Mouse (Mus musculus) B cell, adult 2 months (primary cell): ENCODE measurements around the gene Mrpl23.

Experiments
- DNase-seq, 2 experiments: peaks; one replicate each; pipeline ENCODE4 v3.0.0; 2022

The Mrpl23 gene

DNA sequence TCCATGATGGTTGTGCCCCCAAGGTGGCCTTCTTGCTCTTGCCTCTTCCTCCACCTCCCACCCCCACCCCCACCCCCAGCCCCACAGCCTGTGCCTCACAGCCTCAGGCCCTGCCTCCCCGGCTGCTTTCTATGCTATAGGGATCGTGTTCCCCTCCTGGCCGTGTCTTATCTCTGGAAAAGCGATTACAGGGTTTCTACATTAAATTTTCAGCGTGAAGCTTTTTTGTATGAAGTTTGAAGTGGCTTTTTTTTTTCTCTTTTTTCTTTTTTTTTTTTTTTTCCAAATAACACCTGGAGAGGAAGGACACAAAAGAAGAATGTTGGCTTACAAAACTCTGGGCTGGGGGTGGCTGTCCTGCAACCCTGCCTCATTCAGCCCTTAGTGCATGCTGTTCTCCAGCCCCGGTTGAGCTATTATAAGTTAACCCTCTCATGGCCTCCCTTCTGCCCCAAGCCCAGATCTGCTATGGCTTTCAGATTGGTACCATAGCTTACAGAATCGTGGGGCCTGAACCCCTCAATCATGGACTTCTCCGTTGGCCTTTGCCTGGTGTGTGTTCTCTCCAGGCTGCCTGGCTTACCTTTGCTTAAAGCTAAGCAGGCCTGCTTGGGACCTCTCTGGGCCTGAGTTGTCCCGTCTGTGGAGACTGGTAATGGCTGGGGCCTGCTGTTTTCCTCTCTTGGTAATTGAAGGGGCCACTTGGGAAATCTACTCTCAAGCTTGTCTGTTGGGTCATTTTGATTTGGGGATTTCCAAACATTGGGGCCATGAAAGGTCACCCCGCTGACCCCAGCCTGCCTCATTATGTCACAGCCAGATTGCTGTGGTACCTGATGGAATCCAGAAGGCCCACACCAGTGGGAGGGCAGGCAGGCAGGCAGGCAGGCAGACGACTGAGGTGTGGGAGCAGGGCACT, 21.2 kb downstream of the Mrpl23 start:
- no peak for DNase-seq

DNA sequence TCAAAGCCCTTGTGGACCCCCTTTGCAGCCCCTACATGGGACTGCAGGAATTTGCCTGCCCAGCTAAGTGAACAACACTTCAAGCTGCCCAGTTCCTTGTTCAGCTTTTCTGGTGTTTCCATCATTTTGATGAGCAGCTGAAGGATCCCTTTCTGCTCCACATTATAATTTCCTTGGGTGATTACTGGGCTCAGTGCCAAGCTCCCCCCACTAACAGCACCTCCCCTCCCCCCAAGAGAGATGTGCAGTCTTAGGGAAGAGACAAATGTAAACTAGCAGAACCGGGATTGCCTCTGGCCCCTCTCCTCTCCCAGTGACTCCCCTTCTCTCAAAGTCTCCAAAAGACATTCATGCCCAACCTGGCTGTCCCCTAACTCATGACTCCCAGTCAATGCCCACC, 22.1 kb downstream of the Mrpl23 start:
- DNase-seq, result no peak

DNA sequence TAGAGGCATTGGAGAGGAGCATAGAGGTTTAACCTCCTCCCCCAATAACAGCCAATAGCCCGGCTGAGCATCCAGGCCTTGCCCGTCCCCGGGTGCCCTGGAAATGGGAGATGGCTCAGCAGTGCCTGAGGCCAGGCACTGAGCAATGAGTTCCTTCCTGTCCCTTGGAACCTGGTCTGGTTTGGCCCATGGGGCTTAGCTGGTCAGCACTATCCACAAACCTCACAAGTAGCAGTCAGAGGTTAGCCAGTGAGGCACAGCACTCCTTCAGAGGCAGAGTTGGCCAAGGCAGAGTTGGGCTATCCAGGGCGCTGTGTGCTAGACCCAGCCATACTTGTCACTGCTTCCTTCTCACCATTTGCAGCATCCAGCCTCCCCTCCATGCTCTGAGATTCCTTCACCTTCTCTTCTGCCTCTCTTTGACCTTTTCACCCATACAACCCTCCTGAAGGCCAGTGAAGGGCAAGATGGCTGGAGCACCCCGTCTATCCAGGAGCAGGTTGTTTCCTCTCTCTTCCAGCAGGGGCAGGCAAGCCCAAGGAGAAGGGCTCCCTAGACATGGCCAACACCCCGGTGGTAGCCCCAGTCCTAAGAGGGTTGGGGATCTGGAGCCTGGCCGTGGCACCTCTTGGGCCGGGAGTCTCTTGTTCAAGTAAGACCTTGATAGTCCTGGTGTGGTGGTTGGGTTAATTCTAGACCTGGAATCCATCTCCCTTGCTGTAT, 23.0 kb downstream of the Mrpl23 start:
- DNase-seq, result no peak

DNA sequence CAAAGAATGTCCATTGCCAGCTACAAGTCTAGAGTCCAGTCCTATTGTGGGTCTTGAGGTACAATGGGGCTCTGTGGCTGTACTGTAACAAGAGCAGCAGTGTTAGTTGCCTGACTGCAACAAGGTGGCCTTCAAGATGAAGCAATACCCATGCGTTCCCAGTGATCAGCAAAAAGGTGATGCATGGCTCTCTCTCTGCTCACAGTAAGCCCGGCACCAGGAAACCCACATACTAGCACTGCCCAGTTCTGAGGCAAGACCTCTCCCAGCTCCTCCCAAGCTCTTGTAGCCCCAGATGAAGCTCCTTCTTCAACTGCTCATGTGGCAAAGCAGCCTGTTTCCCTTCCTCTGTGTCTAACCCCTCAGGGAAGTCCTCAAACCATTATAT, 23.6 kb downstream of the Mrpl23 start:
- no peak for DNase-seq

DNA sequence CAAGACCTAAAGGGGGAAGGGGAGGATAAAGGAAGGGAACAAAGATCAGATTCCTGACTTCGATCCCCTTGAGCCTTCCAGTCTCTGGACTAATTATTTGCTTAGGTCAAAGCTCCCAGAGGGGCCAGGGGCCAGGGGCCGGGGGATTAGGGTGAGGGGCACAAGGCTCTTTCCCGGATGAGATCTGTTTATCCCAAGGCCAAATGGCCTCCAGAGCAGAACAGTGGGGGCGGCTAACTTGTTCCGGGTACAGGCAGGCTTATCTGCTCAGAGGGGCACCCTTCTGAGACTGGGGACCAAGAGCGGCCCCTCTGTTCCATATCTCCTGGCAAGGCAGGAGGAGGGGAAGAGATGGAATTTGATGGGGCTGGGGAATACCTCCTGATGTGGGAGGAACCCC, 25.2 kb downstream of the Mrpl23 start:
- DNase-seq, result no peak

DNA sequence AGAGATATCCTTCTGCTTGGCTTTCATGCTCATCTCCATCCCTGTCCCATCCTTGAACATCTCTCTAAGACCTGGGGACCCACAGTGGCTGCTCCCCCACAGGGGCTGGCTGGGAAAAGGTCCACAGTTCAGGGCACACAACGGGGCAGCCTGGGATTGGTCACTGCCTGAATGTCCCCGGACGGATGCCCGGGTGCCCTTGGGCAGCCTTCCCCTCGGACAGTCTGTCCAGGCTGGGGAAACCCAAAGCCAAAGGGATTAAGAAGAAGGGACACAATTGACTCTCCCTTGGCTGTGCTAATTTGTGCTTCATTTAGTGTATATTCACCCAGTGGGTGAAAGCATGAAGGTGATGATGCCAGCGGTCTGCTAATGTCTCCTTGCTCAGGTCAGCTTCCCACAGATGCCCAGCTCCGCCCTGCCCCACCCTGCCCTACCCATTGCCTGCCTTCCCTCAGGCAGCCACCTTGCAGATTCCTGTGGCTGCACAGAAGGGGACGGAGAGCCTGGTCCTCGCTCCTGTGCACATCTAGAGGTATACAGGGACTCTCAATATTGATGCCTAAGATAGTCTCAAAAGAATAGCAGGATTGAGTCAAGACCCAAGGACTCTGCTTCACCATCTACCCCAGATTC, 26.1 kb downstream of the Mrpl23 start:
- no peak for DNase-seq

DNA sequence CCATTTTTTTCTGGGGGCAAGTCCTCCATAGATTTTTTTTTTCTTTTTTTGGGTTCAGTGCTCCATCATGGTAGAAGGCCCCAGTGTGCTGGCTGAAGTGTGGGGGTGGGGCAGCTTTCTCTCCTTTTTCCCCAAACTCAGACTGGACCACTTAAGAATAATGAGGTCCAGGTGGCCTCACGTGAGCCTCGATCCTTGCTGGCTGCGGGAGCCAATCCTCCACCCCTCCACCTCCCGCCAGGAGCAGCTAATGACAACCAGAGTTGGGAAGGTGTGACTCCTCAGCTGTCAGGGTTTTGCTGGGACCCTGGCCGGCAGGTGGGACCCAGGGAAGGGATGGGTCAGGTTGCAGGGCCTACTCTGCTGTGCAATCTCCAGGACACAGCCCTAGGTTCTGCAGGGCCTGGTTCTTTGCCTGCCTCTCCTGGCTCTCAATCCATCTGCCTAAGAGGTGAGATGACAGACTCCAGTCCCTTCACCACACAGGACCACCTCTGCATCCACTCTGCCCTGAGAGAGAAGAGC, 27.2 kb downstream of the Mrpl23 start:
- DNase-seq, result no peak

DNA sequence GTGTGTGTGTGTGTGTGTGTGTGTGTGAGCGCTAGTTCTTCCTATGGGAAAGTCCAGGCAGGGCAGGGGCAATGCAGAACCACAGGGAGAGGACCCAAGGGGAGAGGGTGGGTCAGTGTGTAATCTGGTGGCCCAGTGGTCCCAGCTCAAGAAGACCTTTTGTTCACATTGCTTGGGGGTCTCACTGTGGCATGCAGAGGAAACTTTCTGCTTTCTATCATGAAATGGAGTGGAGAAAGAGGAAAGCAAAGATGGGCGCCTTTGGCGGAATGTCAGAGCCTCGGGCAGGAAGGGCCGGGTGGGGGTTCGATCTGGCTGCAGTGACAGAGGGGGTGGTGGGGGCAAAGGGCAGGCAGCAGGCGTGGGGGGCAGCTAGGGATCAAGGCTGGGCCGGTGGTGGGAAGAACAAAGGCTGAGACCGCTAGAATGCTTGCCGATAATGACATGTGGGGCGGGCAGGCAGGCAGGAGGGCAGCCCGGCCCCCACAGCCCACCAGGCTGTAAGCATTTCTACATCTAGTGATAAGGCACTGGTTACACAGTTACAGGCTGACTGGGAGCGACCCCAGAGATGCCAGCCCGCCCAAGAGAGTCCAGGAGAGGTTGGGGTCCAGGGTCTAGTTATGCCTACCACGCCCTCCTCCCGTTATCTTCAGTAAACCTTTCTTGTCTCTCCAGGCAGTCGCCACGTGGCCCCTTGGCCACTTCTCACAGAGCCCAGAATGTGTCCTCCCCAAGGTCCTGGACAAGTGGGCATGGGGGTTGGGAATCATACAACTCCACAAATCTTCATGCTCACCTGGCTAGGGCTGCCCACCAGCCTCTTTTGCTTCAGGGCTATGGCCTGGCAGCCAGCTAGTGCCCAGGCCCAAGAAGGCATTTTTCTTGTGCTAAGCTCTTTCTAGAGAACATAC, 28.7 kb downstream of the Mrpl23 start:
- no peak for DNase-seq

DNA sequence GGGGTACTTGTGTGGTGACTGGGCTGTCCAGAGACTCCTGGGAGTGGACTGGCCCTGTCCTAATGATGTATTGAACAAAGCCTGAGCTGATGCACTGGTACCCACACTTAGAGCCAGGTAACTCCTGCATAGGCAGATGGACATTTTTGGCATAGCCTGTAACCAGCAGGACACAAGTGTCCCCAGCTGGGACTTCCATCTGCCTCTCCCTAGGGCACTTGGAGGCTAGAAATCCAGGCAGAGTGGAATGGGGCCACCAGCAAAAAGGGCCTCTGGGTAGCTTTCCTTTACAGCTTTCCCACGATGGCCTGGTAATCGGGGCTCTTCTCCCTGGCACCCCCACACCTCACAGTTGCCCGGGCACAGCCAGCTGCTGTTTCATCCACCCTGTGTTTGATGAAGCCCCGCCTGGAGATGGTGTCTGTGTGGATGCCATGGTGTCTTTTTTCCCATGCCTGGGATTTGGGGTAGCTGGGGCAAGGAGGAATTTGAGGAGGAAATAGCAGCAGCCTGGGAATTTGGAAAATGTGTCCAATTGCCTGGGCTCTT, 29.4 kb downstream of the Mrpl23 start:
- DNase-seq, result no peak

DNA sequence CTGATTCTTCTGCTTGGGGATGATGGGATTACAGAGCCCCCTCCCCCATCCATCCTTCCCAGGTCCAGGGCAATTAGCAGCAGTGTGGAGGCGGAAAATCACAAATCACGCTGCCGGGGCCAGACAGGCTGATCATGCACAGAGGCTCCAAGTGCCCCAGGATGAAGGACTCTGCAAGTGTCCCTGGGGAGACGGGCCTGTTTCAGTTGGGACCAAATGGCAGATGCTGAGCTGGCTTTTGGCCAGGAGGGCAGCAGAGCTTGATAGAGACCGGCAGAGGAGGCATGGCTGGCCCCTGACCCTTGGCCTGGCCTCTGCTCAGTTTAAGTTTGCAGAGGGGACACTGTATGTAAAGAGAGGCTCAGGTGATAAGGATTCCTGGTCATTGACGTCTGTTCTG, 30.7 kb downstream of the Mrpl23 start:
- no peak for DNase-seq

DNA sequence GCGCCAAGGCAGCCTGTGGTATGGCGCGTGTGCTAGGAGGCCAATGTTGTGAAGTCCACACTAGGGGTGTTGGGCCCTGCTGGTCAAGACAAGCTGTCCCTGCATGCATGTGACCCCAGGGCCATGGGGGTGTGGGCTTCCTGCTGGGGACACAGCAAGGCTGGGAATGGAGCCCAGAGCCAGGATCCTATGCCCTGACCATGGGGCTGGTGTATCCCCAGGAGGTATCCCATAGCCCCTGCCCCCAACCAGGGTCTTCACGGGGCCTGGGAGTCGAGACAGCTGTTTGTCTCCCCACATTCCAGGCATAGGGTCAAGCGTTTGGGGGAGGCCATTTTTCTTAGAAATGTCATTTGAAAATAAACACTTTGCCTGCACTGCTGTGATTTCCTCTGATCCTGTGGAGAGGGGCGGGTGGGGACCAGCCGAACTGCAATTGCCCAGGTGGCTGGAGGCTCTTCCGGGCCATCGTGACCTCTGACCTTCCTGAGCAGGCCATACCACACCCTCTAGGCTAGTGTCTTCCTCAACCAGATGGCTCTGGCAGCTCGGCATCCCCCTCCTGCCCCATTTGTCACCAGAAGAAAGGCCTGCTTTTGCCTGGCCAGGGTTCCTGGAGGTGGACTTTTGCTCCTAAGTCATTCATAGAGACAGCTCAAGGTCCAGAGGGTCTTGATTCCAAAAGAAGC, 32.6 kb downstream of the Mrpl23 start:
- no peak for DNase-seq

DNA sequence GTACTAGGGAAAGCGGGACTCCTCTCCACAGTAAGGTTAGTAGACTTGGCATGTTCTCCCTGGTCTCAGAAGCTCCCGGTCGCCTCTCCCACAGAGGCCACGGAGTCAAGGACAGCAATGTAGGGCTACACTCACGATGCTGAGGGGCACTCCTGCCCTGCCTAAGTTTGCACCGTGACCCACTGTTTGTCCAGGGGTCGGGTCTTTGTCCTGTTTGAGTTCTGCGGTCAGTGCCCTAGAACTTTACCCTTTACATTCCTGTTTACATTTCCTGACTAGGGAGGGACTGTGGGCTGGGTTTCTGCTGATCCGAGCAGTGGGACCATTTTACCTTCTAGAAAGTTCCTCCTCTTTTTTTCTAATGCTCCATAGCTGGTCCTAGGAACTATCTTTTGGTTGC, 34.0 kb downstream of the Mrpl23 start:
- no peak for DNase-seq

DNA sequence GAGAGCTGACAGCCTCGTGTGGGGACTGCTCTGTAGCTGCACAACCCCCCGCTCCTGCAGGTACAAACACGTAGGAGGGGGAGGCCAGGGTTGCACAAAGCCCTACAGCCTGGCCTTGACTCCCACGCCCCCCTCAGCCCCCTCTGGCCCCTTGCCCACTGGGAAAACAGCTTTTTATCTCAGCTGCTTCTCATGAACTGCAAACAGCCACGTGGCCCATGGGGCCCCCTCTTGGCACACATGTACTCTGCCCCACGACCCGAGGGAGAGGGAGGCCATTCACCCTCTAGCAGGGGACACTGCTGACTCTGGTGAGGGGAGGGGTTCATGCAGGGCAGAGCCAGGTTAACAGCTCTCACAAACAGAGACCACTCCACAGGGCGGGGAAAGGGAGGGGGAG, 36.5 kb downstream of the Mrpl23 start:
- DNase-seq, result no peak

DNA sequence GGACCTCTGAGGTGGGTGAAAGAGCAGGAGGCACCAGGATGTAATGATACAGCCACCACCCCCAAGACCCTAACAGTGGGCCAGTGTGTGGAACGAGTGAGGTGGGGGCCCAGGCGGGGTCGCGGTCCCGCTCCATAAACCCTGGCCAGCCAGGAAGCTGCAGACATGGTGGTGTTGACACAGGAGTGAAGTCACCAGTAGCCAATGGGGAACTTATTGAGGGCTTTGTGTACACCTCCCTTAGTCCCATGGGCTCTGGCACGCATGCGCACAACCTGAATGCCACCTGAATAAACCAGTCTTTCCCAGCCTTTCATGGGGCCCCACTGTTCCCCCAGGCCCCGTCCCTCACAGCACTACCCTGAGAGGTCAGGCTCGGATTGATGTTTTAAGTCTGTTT, 38.1 kb downstream of the Mrpl23 start:
- no peak for DNase-seq

DNA sequence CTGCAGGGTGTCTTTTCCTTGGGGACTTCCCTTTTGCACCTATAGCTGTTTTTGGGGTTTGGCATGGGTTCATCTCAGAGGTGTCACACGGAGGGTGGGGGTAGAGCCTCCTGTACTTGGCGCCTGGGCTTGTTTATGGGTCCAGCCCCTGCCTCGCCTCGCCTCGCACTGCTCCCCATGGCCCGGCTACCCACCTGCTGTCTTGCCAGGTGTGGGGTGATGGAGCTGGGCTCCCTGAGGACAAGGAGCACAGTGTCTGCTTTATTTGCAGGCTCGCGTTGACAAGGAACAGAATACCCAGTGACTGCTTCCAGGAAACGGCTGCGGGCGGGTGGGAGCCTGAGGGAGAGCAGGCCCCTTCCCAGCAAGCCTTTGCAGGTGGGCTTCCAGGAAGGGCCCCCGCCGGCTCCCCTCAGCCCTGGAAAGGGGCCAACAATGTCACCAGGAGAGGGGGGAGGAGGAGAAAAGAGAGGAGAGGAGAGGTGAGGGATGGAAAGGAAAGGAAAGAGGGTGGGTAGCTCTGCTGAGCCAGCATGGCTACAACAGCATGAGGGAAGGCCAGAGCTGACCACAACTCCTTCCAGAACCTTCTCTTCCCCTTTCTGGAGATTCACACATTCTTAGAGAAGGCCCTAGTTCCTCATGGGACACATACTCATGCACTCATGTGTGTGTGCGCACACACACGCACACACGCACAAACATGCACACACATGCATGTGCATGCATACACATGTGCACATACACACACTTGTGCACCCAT, 39.2 kb downstream of the Mrpl23 start:
- no peak for DNase-seq

DNA sequence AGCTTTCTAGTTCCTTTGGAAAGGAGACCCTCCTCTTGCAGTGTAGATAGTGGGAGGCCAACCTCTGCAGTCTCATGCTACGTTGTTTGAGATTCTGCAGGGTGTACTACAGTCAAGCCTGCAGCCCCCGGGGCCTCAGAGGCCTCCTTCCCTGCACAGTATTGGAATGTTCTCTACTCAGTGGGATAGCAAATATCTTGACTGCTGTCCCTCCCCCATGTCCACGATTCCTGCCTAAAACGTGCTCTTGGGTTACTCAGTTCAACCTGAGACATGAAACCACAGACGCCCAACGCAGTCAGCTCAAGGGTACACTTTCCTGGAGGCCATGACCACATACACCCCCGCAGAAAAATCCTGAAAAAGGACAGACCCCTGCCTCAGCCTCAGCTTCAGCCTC, 39.9 kb downstream of the Mrpl23 start:
- no peak for DNase-seq

DNA sequence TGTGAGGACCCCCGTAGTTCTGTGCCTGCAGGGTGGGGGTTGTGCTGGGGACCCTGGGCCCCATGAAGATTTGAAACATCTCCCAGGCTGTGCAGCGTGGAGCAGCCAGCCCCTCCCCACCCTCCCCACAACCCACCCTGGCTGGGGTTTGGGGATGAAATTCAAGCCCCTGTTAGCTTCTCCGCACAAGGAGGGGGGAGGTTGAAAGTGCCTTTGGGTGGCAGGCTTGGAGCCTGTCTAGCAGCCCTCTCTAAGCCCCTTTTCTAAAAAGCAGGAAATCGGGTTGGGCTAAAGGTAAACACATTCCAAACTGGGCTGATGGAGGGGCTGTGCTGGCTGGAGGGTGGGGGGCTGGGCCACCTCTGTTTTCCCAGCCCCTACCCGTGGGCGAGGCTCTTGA, 40.5 kb downstream of the Mrpl23 start:
- no peak for DNase-seq

DNA sequence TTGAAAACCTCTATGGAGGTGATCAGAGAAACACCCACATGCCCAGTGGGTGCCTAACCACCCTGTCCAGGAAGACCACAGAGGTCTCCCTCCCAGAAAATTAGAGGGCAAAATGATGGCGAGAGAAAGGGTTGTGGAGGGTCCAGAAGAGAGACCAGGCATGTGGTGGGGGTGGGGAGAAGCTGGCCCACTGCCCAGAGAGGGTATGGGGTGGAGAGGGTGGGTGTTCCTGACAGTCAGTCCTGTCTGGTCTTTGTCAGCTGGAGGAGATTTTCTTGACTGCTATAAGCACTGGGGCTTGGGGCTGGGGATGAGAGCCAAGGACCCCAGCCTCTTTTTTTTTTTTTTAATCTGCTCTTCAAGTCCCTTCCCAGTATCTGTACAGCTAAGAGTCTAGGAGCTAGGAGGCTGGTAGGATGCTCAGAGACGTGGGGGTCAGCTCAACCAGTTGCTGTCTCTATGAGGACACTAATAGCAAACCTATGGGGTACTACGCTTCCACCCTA, 41.7 kb downstream of the Mrpl23 start:
- no peak for DNase-seq

DNA sequence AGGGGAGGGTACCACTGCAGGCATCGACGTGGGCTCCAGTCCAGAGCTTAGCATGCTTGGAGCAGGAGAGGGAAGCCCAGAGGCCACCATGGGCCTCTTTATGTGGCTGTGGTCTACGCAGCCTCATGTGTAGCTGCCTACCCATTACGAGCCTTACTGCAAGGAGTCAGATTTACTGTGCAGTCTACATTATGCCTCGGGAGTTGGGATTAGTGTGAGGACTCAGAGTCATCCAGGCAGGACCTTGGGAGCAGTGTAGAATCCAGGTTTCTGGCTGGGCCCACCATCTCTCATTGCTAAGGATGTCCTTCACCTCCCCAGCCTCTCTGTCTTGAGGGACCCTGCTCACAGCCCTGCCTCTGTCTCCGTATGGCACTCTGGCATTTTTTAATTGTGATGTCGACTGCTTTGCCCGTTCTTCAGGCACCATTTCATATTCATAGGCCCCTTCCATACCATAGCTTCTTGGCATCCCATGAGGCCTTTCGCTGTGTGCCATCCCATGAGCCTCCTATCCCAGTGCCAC, 42.4 kb downstream of the Mrpl23 start:
- no peak for DNase-seq

DNA sequence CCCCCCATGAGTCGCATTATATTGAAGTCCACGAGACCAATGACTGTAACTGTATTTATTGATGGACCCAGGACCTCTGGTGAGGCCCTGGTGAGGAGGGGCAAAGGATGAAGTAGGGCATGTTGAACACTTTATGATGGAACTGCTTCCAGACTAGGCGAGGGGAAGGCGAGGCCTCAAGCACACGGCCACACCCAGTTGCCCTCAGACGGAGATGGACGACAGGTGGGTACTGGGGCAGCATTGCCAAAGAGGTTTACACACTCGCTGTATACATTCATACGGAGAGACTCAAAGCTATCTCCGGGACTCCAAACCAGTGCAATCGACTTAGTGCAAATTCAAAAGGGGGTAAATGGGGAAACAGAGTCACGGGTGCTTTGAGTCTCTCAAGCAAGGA, 43.0 kb downstream of the Mrpl23 start:
- DNase-seq, result no peak
